Mouse (Mus musculus) telencephalon, adult 2 months (tissue): ENCODE measurements around the gene Ubash3a.

Experiments used
- DNase-seq: peaks from one replicate; pipeline ENCODE4 v3.0.0-alpha.2; 2011; ENCODE audit warnings: low read depth, low spot score

Ubash3a gene

DNA sequence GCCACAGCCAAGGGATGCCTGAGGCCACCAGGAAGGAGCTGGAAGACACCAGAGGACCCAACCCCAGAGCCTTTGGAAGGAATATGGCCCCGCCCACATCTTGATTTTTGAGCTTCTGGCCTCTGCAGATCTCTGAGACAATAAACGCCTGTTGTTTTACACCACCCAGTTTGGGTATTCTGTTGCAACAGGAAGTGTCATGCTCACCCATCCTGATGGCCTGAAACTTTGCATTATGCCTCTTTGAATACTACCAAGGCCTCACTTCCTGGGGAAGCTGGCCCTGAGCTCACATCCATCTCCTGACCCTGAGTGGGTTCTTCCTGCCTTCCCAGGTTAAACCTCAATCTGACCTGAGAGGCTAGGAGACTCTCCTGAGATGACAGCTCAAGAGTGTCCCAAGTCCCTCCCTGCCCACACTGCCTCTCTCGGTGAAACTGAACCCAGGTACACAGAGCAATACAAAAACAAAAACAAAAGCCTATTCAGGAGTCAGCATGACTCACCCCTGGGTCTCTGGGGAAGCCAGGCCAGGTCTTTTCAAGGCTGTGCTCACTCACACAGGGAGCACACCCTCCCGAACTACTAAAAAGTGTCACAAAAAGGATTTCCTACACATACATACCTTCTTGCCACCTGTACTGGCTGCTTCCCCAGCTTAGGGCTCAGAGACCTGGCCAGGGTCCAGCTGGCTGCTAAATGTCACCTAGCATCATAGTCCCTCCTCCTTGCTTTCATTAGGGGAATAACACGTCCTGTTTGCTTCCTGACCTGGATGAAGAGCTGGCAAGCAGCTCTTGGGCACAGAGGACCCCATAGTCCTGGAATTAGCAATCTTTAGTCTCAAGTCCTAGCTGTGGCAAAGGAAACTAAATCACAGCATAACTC lies 8.6 kb downstream of the Ubash3a start:
- DNase-seq: no peak

DNA sequence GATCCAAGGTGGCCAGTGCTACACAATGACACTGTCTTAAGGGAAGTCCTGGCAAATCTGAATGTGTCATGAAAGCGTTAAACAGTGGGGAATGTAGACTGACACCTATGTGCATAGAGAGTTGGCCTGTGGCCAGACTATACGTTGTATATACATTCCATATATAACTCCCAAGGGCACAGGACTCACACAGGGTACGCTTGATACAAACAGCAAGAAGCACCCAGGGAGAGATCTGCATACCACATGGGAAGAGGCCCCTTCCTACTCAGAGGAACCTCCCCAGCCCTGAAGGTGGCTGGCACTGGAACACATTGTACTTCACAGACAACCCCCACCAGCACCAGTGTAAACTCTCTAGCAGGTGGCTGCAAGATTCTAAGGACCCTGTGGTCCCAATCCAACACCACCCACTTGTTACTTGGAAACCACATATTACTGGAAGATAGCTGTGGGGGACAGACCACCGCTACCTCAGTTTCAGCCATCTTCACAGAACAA lies 15.2 kb downstream of the Ubash3a start:
- no peak for DNase-seq

DNA sequence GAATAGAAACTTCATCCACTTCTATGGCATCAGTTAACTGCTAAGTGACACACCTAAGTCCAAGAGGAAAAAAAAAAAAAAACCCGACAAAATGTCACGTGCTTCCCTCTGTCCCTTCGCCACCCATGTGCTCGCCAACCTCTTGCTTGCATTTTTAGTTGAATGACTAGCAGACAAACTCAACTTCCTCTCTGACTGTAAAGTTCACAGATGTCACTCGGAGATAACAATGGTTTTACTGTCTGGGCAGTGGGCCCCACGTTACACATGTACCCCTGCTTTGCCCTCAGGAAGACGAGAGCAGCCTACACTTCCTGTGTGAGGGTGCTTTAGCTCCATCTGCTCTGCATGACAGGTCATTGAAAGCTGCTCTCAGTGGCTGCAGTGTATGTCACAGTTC lies 16.2 kb downstream of the Ubash3a start:
- DNase-seq: no peak

DNA sequence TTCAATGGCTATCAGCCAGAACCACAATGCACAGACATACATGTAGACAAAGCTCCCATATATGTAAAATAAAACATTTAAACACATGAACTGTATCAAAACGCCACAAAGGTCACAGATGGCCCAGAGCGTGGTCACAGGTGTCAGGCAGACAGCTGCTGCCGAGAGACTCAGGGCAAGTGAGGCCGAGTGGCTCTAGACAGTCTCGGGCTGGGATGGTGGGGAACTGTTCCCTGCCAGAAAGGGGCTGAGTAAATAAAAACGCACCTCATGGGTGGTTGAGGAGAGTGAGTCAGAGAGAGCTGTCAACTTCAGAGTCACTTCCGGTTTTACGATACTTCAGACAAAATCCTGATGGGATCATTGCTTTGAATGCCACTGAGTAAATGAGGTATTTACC lies 16.9 kb downstream of the Ubash3a start:
- DNase-seq: no peak

DNA sequence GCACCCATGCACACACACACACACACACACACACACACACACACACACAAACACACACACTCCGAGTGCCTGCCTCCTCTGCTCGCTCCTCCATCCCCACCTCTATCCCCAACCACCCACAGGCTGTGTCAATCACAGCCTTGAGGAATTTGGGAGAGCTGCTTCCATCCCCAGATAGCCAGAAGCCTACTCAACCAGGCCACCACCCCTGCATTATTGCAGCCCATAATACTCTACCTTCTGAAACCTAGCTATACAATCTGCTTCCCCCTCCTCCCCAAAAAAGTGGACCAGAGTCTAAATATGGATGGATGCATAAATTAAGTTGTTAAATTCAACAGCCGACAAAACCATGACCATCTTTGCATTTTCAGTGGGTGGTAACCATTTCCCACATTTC lies 18.7 kb downstream of the Ubash3a start:
- peak; percentile 40 for DNase-seq

DNA sequence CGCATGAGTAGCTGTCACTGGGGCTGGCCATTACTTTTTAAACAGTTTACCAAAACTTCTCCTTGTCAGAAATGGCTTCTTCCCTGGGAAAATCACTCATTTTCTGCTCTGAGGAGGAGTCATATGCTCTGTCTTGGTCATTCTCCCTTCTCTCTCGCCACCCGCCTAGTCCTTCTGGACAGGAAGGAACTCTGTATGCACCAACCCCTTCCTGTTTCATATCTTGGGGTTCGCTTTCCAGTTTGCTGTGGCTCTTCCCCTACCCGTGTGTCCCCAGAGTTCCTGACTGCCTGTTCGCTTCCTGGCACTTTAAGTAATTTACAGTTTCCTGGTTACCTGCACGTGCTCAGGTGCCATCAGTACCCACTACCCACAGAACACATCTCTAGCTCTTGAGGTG lies 19.3 kb downstream of the Ubash3a start:
- no peak for DNase-seq

DNA sequence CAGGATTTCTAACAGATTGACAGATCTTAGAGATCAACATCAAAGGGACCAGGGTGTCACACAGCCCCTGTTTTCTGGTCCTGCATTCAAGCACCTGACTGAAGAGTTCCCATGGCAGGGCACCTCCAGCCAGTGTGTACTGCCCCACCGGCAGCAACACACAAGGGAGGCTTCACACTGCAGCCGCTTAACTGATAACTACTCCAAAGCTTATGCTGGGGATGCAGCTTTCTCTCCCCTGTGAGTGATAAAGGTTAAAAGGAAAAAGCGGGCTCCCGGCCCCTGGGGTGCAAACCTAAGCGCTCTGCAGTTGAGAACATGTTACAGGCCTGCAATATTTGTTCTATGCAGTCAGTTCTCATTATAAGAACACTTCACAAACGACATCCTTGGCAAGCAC lies 24.1 kb downstream of the Ubash3a start:
- no peak for DNase-seq

DNA sequence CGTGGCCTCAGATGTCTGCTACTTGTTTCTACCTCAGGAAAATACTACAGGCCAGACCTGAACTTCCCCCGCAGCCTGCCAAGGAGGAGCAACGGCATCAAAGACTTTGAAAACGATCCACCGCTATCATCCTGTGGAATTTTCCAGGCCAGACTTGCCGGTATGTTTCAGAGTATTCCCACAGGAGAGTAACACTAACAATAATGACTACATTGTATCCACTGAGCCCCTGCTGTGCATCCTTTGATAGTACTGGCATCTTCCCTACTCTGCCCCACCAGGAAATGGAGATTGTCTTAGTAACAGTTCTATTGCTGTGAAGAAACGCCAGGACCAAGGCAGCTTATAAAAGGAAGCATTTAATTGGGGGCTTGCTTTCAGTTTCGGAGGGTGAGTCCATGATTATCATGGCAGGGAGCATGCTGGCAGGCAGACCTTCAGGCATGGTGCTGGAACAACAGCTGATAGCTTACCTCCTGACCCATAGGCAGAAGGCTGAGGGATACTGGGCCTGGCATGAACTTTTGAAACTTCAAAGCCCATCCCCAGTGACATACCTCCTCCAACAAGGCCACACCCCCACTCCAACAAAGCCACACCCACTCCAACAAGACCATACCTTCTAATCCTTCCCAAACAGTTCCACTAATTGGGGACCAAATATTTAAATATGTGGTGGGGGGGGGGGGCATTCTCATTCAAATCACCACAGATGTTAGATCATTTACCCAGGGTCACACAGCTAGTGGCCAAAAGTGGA lies 24.8 kb downstream of the Ubash3a start:
- DNase-seq: no peak

DNA sequence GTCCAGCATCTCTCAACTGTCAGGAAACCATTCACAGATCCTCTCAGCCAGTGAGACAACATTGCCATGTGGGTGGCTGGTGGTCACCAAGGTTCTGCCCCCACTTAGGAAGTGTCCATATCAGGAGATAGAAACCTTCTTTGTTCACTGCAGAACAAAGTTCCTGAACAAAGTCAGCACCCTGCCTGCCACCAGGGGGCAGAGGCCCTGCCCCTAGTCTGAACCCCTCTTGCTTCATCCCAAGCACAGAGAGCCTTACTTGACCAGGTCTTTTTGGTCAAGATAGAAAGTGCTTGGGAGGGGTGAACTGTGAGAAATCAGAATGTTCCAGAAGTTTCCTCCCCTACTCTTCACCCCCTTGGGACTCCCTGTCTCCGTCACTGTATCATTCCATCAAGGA lies 28.2 kb downstream of the Ubash3a start:
- no peak for DNase-seq

DNA sequence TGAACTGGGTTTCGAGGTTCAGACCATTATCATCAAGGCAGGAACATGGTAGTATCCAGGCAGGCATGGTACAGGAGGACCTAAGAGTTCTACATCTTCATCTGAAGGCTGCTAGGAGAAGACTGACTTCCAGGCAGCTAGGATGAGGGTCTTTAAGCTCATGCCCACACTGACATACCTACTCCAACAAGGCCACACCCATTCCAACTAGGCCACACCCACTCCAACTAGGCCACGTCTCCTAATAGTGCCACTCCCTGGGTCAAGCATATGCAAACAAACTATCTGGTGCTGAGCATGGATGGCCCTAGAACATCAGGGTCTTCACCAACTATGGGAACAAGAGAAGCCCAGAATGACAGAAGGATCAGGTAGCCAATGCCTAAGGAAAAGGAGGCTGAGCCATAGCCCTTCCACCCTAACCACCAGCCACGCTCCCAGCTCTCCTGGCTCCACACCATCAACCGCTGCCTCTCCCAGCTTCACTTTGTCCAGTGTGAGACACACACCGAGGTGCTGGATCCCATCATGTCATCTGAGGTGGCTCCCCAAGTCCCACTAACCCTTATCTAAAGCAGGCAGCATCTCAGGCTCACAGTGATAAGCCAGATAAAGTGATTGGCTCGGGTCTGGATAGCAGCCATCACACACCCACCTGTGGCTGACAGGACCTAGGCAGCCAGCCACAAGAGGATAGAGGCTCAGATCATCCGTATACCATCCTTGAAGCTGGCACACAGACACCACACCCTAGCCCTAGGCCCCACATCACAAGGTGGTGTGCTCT lies 30.8 kb downstream of the Ubash3a start:
- no peak for DNase-seq

DNA sequence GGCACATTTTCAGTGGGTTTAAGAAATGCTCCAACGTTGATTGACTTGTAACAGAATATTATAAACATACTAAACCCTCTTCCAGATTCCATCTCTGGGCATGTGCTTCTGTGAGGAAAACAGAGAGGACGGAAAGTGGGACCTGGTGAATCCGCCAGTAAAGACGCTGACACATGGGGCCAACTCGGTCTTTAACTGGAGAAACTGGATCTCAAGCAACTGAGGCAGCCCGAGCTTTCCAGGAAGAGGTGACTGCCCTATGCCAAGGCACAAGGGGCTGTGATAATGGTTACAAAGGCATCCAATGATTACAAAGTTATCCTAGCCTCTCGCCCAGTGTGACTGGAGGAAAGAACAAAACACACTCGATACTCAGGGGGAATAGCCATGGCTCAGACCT lies 33.5 kb downstream of the Ubash3a start:
- DNase-seq: no peak

DNA sequence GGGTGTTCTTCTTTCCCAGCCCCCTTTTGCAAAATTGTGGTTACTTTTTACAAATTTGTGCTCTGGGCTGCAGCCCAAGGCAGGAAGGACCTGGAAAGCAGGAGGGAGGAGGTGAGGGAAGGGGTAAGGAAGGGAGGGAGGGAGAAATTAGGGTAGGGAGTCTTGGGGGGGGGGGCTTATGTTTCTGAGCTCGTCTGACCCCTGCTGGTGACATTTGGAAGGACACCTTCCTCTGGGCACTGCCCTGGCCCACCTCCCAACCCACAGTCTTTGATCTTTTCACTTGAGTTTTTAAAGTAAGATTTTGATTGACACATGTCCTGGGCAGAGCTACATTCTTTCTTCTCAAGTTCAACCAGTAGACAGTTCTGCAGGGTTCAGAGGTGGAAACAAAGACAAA lies 35.1 kb downstream of the Ubash3a start:
- no peak for DNase-seq

DNA sequence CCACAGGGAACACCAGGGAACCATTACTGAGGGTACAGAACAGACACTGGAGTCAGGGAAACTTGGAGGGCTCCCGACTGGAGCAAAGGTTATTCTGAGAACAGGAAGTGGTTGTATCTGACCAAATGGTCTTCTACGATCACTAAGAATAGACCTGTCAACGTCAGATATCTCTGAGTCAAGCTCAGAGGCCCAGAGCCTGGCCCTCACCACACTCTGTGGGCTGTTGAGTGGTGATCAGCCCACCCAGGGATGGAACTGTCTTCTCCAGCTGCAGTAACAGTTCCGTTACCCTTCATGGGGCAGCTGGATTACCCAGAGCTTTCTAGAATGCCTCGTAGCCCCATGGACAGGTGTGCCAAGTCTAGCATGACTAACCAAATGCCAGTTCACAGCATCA lies 37.6 kb downstream of the Ubash3a start:
- DNase-seq: no peak

DNA sequence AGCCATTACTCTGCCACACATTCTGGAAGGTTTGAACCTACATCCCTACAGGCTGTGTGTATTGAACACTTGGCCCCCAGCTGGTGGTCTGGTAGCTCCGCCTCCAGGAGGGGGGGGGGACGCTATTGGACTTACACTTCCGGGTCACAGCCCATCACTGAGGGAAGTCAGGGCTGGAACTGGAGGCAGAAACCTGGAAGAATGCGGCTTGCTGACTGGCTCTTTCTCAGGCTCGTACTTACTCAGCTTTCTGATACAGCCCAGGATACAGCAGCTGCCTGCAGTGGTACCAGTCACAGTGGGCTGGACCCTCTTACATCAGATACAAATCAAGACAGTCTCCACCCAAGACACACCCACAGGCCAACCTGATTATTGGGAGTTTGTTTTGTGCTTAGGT lies 39.5 kb downstream of the Ubash3a start:
- DNase-seq: no peak

DNA sequence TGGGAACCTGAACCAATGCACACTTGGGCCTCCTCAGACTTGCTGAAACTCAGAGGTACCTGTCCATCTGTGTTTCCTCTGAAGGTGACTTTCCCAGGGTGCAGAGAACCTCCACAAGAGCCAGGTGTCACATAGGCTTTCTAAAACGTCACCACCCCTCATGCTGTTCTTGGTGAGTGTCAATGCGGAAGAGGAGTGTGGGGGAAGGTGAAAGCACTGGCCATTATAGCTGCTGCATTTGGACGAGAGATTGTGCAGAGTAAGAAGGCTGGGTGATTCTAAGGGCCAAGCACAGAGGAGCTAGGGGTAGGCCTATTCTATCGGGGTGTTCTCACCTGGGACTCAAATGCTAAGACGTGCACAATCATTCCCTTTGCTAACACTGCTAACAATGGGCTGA lies 46.3 kb downstream of the Ubash3a start:
- no peak for DNase-seq

DNA sequence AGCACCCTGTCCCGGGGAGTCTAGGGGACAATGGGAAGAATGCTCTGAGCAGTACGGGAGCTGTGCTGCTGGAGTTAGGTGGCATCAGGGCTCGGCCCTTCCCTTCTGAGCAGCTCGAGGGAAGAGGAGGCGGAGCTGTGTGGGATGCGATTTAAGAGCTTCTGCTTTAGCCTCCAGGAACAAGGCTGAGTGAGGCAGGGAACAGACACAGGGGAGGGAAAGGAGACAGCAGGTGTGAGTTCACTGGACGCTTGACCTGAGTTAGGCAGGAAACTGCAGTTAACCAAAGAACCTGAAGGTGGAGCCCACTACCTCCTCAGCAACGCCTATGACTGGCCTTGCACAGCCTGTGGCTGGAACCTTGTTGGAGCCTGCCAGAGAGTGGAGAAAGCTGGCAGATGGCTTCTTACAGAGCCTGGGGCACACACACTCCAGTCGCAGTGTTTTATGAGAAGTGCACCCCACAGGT lies 46.8 kb downstream of the Ubash3a start:
- no peak for DNase-seq

DNA sequence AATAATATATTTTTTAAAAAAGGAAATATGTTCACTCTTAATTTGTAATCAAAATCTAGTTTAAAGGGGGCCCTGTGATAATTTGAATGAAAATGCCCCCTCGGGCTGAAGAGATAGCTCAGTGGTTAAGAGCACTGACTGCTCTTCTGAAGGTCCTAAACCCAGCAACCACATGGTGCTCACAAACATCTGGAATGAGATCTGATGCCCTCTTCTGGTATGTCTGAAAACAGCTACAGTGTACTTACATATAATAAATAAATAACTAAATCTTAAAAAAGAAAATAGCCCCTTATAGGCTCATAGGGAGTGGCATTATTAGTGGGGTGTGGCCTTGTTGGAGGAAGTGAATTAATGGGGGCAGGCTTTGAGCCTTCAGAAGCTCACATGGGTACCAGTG lies 49.5 kb downstream of the Ubash3a start:
- DNase-seq: no peak

DNA sequence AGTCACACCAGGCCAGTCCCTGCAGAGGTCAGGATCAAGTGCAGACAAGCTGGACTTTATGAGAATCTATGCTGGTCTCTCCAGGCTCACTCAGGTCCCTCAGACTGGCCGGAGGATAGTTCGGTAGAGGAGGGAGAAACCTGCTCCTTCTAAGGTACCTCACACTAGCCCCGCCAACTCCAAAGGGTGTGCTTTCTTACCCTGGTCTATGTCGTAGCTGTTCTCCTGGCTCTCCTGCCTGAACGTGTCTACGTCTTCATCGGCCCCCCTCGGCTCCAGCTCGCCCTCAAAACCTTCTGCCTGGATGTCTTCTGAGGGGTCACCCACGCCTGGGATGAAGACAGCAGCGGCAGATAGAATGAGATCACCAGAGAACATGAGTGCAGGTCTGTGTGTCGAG lies 50.2 kb downstream of the Ubash3a start:
- no peak for DNase-seq

DNA sequence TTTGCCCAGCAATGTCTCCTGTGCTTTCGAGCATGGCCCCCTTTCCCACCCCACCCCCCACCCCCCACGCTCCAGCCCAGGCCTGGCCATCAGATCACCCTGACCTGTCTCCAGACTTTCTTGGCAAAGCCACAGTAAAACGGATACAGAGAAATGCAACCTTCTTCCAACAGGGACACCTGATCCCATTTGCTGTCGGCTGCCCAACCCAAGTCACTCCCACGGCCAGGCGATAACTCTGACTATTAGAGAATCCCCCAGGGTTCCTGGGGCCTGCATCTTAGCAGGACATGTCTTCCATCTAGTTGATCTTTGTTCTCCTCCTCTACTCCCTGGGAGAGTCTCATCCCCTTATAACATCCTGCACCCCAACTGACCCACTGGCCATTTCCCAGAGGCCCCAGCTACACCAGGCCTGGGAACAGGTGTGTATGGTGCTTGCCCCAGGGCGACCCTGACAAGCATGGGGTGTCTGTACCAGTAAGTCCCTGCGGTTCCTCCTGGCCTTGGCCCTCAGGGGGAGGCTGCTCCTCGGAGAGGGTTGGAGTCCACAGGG lies 50.7 kb downstream of the Ubash3a start:
- no peak for DNase-seq

DNA sequence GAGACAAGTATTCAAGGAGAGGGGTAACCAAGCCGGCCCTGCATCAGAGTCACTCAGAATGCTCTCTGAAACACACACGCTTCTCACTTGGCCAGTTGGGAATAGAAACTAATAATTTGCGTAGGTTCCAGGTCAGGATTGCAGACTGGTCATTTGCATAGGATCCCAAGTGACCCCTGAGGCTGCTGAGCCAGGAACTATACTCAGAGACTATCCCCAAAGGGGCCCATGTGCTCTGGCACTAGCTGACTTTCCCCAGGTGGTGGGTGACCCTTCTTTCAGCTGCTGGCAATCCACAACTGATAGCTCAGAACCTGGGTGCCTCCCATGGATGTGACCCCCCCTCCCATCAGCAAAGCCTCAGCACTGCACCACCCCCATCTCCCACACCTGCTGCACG lies 51.5 kb downstream of the Ubash3a start:
- DNase-seq: no peak

DNA sequence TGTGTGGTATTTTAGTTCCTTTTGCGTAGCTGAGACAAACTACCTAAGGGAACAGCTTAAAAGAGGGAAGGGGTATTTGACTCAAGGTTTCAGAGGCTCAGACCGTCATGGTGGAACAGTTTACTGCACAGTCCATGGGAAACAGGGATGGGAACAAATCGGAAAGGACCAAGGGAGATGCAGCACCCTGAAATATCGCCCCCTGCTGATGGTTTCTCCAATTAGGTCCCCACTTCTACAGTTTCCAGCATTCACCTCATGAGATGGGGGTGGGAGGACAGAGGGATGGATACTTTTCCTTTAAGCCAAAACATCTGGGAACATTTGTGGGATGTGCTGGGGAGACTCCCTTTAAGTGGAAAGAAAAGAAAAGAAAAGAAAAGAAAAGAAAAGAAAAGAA lies 52.2 kb downstream of the Ubash3a start:
- DNase-seq: no peak

DNA sequence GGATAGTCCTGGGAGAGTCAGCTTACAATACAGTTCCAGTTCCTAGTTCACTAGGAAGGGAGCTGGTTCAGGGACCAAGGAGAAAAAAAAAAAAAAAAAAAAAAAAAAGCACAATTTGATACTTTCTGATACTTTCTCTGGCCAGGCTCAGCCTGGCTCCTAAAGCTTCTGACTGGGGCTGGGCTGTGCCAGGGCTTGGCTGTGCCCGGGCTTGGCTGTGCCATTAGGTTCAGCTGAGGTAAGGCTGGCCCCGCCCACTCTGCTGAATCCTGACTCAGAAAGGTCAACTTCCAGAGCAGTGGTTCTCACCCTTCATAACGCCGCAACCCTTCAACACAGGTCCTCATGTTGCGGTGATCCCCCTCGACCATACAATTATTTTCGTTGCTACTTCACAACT lies 52.8 kb downstream of the Ubash3a start:
- DNase-seq: no peak
